Mouse (Mus musculus): Measurements from ENCODE around the gene Gal. TPM values are rescaled to one million over a fixed set of nuclear protein-coding genes. Genes with fewer than 3 reads are reported as not detected.

Gene Gal
- 33.8 and 36.2 TPM in 2 replicates for polyA plus RNA-seq (2012; rRNA removed)

DNA sequence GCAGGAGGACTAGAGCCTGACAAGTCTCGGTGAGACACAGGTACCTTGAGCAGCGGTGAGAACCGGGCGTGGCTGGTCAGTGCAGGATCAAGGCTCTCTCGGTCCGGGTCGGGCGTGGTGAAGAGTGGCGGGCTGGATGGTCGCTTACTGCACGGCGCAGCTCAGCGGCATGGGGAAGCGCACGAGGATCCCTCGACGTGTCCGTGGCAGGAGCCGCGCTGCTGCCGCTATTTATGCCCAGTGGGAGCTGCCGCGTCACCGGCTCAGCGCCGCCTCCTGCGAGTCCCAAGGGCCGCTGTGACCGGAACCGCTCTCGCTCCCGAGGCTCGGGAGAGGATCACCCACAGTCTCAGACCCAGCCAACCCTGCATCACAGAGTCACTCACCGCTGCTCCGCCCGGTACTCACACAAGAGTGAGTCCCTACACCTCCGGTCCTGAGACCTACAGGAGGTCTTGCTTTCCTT is at the start of gene Gal:
Gene Gal (minus strand): TSS at position 277 of the 466 bp plus-strand sequence.

GRCm38 (mm10) chr19:3388629-3389057 is 25.7 kb downstream of the Gal start, which contains the start of gene Tesmin:
TSS of gene Tesmin (plus strand) at chr19:3388857.

Other genes starting within 250 kb of the Gal start
- gene Mrpl21, start 131.6 kb downstream of the Gal start, polyA plus RNA-seq (2012; rRNA removed): 52.1 and 52.8 TPM in 2 replicates
- gene Ighmbp2, start 131.5 kb downstream of the Gal start, polyA plus RNA-seq (2012; rRNA removed): 7.4 and 8.2 TPM in 2 replicates
- gene Cpt1a, start 92.2 kb downstream of the Gal start, polyA plus RNA-seq (2012; rRNA removed): 223 and 235 TPM in 2 replicates
- gene Tesmin, start 25.7 kb downstream of the Gal start, polyA plus RNA-seq (2012; rRNA removed): 0.16 and 0.22 TPM in 2 replicates
- 50.4 and 63.8 TPM in 2 replicates for gene Ppp6r3, start 161.2 kb upstream of the Gal start, polyA plus RNA-seq (2012; rRNA removed)

Measured in colon, adult 2 months (tissue).